Mouse (Mus musculus): Measurements from ENCODE around the gene Zbtb49. TPM values are rescaled to one million over a fixed set of nuclear protein-coding genes. Genes with fewer than 3 reads are reported as not detected.
A peak's percentile ranks its signal among the peaks of the same experiment; 100 is the strongest.

The Zbtb49 gene
- polyA plus RNA-seq, 1 experiment from 2014 or later: 15.3 TPM

GRCm38 (mm10) chr5:38157481-38158020 is 62.7 kb downstream of the Zbtb49 start:
- Histone ChIP-seq H3K9me3 (ENCODE audit: control insufficient read depth, low read length) (peaks cover 4% of the 10 kb centered on the region; the same call in 1 of the 2 replicates), H3K27me3 (ENCODE audit: control insufficient read depth, insufficient read depth, low read length) (peaks cover 13% of the 10 kb centered on the region), H3K9ac (ENCODE audit: low read length) (peak overlapping the region; percentile 95), H3K4me2 (ENCODE audit: low read depth, severe bottlenecking) (peak overlapping the region; percentile 84), H3K4me3 (ENCODE audit: low read depth, low read length) (peak overlapping the region; percentile 92), H3K4me1 (ENCODE audit: control insufficient read depth, insufficient read depth, low read length) (peaks cover 13% of the 10 kb centered on the region; the same call in 1 of the 2 replicates), H3K36me3 (ENCODE audit: control insufficient read depth, insufficient read depth, low read length) (peaks cover 24% of the 10 kb centered on the region), H3K27ac (replicated peaks; ENCODE audit: low read depth, low read length) (no peak overlapping the region)
- 68% methylated on average over 9 of the region's 9 CpGs for WGBS
- ATAC-seq (ENCODE audit: insufficient number of reproducible peaks, low FRiP score, low TSS enrichment, low read depth) (no peak), DNase-seq (ENCODE audit: low spot score) (no peak)

- no peak overlapping the region for H3K9ac ChIP-seq (ENCODE audit: low read length)
- no peaks in the 10 kb centered on the region for H3K27me3 ChIP-seq (ENCODE audit: control insufficient read depth, insufficient read depth, low read length)
- H3K27ac ChIP-seq (replicated peaks; ENCODE audit: low read depth, low read length): no peak overlapping the region
- peaks cover 4% of the 10 kb centered on the region; the same call in 1 of the 2 replicates for H3K9me3 ChIP-seq (ENCODE audit: control insufficient read depth, low read length)
- no peak for DNase-seq (ENCODE audit: low spot score)
- WGBS: 83% methylated on average over 5 of the region's 5 CpGs
- peaks cover 10% of the 10 kb centered on the region; the same call in 1 of the 2 replicates for H3K4me1 ChIP-seq (ENCODE audit: control insufficient read depth, insufficient read depth, low read length)
- ATAC-seq (ENCODE audit: insufficient number of reproducible peaks, low FRiP score, low TSS enrichment, low read depth): no peak
- no peak overlapping the region for H3K4me2 ChIP-seq (ENCODE audit: low read depth, severe bottlenecking)
- peaks cover 38% of the 10 kb centered on the region for H3K36me3 ChIP-seq (ENCODE audit: control insufficient read depth, insufficient read depth, low read length)
- no peak overlapping the region for H3K4me3 ChIP-seq (ENCODE audit: low read depth, low read length)
Observed at GRCm38 (mm10) chr5:38153636-38154035, 66.6 kb downstream of the Zbtb49 start.

- Histone ChIP-seq H3K9ac (ENCODE audit: low read length) (no peak overlapping the region), H3K27ac (replicated peaks; ENCODE audit: low read depth, low read length) (no peak overlapping the region), H3K4me2 (ENCODE audit: low read depth, severe bottlenecking) (no peak overlapping the region), H3K9me3 (ENCODE audit: control insufficient read depth, low read length) (peaks cover 4% of the 10 kb centered on the region; the same call in 1 of the 2 replicates), H3K36me3 (ENCODE audit: control insufficient read depth, insufficient read depth, low read length) (peaks cover 38% of the 10 kb centered on the region), H3K4me3 (ENCODE audit: low read depth, low read length) (no peak overlapping the region), H3K4me1 (ENCODE audit: control insufficient read depth, insufficient read depth, low read length) (peaks cover 1% of the 10 kb centered on the region; the same call in 1 of the 2 replicates), H3K27me3 (ENCODE audit: control insufficient read depth, insufficient read depth, low read length) (no peaks in the 10 kb centered on the region)
- WGBS: 89% methylated on average over 10 of the region's 10 CpGs
- DNase-seq (ENCODE audit: low spot score) (no peak), ATAC-seq (ENCODE audit: insufficient number of reproducible peaks, low FRiP score, low TSS enrichment, low read depth) (no peak)
Observed at GRCm38 (mm10) chr5:38152201-38153108, 67.8 kb downstream of the Zbtb49 start.

GRCm38 (mm10) chr5:38151264-38151663 is 69.0 kb downstream of the Zbtb49 start:
- ATAC-seq (ENCODE audit: insufficient number of reproducible peaks, low FRiP score, low TSS enrichment, low read depth): no peak
- peaks cover 36% of the 10 kb centered on the region for H3K36me3 ChIP-seq (ENCODE audit: control insufficient read depth, insufficient read depth, low read length)
- H3K4me2 ChIP-seq (ENCODE audit: low read depth, severe bottlenecking): no peak overlapping the region
- no peak overlapping the region for H3K9ac ChIP-seq (ENCODE audit: low read length)
- 71% methylated on average over 3 of the region's 3 CpGs for WGBS
- H3K4me3 ChIP-seq (ENCODE audit: low read depth, low read length): no peak overlapping the region
- no peaks in the 10 kb centered on the region for H3K4me1 ChIP-seq (ENCODE audit: control insufficient read depth, insufficient read depth, low read length)
- H3K9me3 ChIP-seq (ENCODE audit: control insufficient read depth, low read length): peaks cover 4% of the 10 kb centered on the region; the same call in 1 of the 2 replicates
- no peak overlapping the region for H3K27ac ChIP-seq (replicated peaks; ENCODE audit: low read depth, low read length)
- H3K27me3 ChIP-seq (ENCODE audit: control insufficient read depth, insufficient read depth, low read length): no peaks in the 10 kb centered on the region
- no peak for DNase-seq (ENCODE audit: low spot score)

- no peaks in the 10 kb centered on the region for H3K9me3 ChIP-seq (ENCODE audit: control insufficient read depth, low read length)
- H3K4me3 ChIP-seq (ENCODE audit: low read depth, low read length): no peak overlapping the region
- no peak overlapping the region for H3K27ac ChIP-seq (replicated peaks; ENCODE audit: low read depth, low read length)
- H3K27me3 ChIP-seq (ENCODE audit: control insufficient read depth, insufficient read depth, low read length): no peaks in the 10 kb centered on the region
- H3K9ac ChIP-seq (ENCODE audit: low read length): no peak overlapping the region
- no peak overlapping the region for H3K4me2 ChIP-seq (ENCODE audit: low read depth, severe bottlenecking)
- DNase-seq (ENCODE audit: low spot score) (no peak), ATAC-seq (ENCODE audit: insufficient number of reproducible peaks, low FRiP score, low TSS enrichment, low read depth) (no peak)
- no peaks in the 10 kb centered on the region for H3K4me1 ChIP-seq (ENCODE audit: control insufficient read depth, insufficient read depth, low read length)
- H3K36me3 ChIP-seq (ENCODE audit: control insufficient read depth, insufficient read depth, low read length): peaks cover 16% of the 10 kb centered on the region; the same call in 1 of the 2 replicates
- 89% methylated on average over 6 of the region's 6 CpGs for WGBS
Observed at GRCm38 (mm10) chr5:38146524-38146923, 73.7 kb downstream of the Zbtb49 start.

GRCm38 (mm10) chr5:38140893-38141292 is 79.4 kb downstream of the Zbtb49 start:
- DNase-seq (ENCODE audit: low spot score) (no peak), ATAC-seq (ENCODE audit: insufficient number of reproducible peaks, low FRiP score, low TSS enrichment, low read depth) (no peak)
- Histone ChIP-seq H3K4me1 (ENCODE audit: control insufficient read depth, insufficient read depth, low read length) (no peaks in the 10 kb centered on the region), H3K9me3 (ENCODE audit: control insufficient read depth, low read length) (no peaks in the 10 kb centered on the region), H3K27me3 (ENCODE audit: control insufficient read depth, insufficient read depth, low read length) (no peaks in the 10 kb centered on the region), H3K9ac (ENCODE audit: low read length) (no peak overlapping the region), H3K4me2 (ENCODE audit: low read depth, severe bottlenecking) (no peak overlapping the region), H3K27ac (replicated peaks; ENCODE audit: low read depth, low read length) (no peak overlapping the region), H3K36me3 (ENCODE audit: control insufficient read depth, insufficient read depth, low read length) (peaks cover 13% of the 10 kb centered on the region), H3K4me3 (ENCODE audit: low read depth, low read length) (no peak overlapping the region)
- WGBS: 87% methylated on average over 6 of the region's 6 CpGs

Other genes starting within 250 kb of the Zbtb49 start
- gene Stx18, start 181.7 kb downstream of the Zbtb49 start, polyA plus RNA-seq (2014; fragmentation: Nextera tagmentation; extraction: Ambion mirVana): 53.9 and 59.6 TPM in 2 replicates
- 33.6 and 34.9 TPM in 2 replicates for gene Nsg1, start 60.5 kb downstream of the Zbtb49 start, polyA plus RNA-seq (2014; fragmentation: Nextera tagmentation; extraction: Ambion mirVana)
- gene Lyar, start within 50 bp of the Zbtb49 start, polyA plus RNA-seq (2014; fragmentation: Nextera tagmentation; extraction: Ambion mirVana): 146 and 152 TPM in 2 replicates
- gene Tmem128, start 39.7 kb upstream of the Zbtb49 start, polyA plus RNA-seq (2014; fragmentation: Nextera tagmentation; extraction: Ambion mirVana): 74.2 and 79.9 TPM in 2 replicates
- 0.28 and 0.40 TPM in 2 replicates for gene Otop1, start 55.5 kb upstream of the Zbtb49 start, polyA plus RNA-seq (2014; fragmentation: Nextera tagmentation; extraction: Ambion mirVana)
- not detected in 2 replicates for gene Drd5, start 98.9 kb upstream of the Zbtb49 start, polyA plus RNA-seq (2014; fragmentation: Nextera tagmentation; extraction: Ambion mirVana)